Comparison of ENCODE assay signal across 24 mouse cellular contexts in the genomic region with DNA sequence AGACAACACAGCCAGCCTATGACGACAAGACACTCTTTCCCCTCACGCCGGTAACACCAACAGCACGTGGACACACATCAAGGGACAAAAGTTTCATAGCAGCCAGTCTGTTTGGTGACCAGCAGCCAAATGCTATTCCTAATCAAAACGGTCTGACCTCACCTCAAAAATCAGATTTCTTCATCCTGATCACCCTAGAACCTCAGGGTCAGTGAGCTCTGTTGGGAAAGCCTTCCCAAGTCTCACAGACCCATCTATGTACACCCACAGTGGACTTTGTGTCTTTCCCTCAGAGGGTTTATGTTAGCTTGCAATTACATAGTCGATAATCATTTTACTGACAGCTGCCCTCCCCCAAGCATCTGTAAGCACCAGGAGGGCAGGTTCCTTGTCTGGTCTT. TPM values are rescaled to one million over a fixed set of nuclear protein-coding genes. Genes with fewer than 3 reads are reported as not detected.
A peak's percentile ranks its signal among the peaks of the same experiment; 100 is the strongest.
DNase-seq lines count a peak whose midpoint lies in the region; TF ChIP-seq lines count a peak whose summit lies in the region.
"Had no signal": no experiment of that assay in that cellular context is flagged by ENCODE, and none has a peak within 500 bp of the region (broad histone marks: within the 10 kb centered on the region; RNA-seq: fewer than 3 reads in every experiment).

No protein-coding gene starts in this region.

- H3K79me2 ChIP-seq in liver, adult 2 months (ENCODE audit: control insufficient read depth, insufficient read depth, low read length) = no peaks in the 10 kb centered on the region

- DNase-seq in heart, adult 11 months = peak; percentile 34
- DNase-seq in heart, adult 8-10 months (ENCODE audit: low spot score) = no peak
- peak; percentile 97 for DNase-seq in liver, adult 2 months (ENCODE audit: extremely low read depth, low read depth, low spot score)
- DNase-seq in liver = no peak
- DNase-seq in large intestine, adult 2 months (ENCODE audit: low read depth, low spot score) = peak; percentile 11
- DNase-seq: adrenal gland, adult 8-10 months; adrenal gland, postnatal 14 days; adrenal gland, postnatal 36 days; B cell, adult 2 months; cerebellum, adult 11-12 months; cerebellum, adult 2 months; cerebellum, adult 9-10 months; cerebellum, postnatal 10 days; cerebellum, postnatal 25 days had no signal

- H3K27me3 ChIP-seq in liver, adult 2 months (ENCODE audit: control insufficient read depth, insufficient read depth, low read length) = peaks cover 6% of the 10 kb centered on the region; the same call in 1 of the 2 replicates
- H3K27me3 ChIP-seq: CH12.LX; forebrain, embryonic 15.5 days; Patski had no signal

- TF ChIP-seq CTCF in liver, adult 2 months (IDR thresholded peaks at IDR 0.05; ENCODE audit: low read depth, low read length) = no peak

- H3K36me3 ChIP-seq in liver, adult 2 months (ENCODE audit: control insufficient read depth, insufficient read depth, low read length) = no peaks in the 10 kb centered on the region
- H3K36me3 ChIP-seq: embryonic facial prominence, embryonic 10.5 days; embryonic facial prominence, embryonic 12.5 days; forebrain, embryonic 15.5 days; G1E had no signal

- peaks cover 4% of the 10 kb centered on the region for H3K4me1 ChIP-seq in liver, adult 2 months (ENCODE audit: control insufficient read depth, insufficient read depth, low read length)

- no peak overlapping the region for H3K9ac ChIP-seq in liver, adult 2 months (ENCODE audit: low read depth, low read length)
- H3K9ac ChIP-seq: embryonic facial prominence, embryonic 12.5 days; forebrain, embryonic 13.5 days; forebrain, embryonic 15.5 days had no signal

- H3K4me3 ChIP-seq in liver, adult 2 months (ENCODE audit: insufficient read depth, low read depth, low read length) = no peak overlapping the region
- H3K4me3 ChIP-seq: embryonic facial prominence, embryonic 10.5 days; embryonic facial prominence, embryonic 12.5 days; forebrain, embryonic 13.5 days; forebrain, embryonic 15.5 days had no signal

- no peak overlapping the region for H3K27ac ChIP-seq in liver, adult 2 months (replicated peaks; ENCODE audit: insufficient read depth, low read depth, low read length)
- H3K27ac ChIP-seq: embryonic facial prominence, embryonic 10.5 days; embryonic facial prominence, embryonic 12.5 days; forebrain, embryonic 13.5 days; forebrain, embryonic 15.5 days had no signal

- no peak for TF ChIP-seq POLR2A in liver, adult 2 months (IDR thresholded peaks at IDR 0.05; ENCODE audit: extremely low read depth, insufficient read depth, low read length)

- 27% methylated on average over 6 of the region's 6 CpGs for WGBS in liver, adult 2 months
- WGBS in large intestine, adult 2 months = 35% methylated on average over 6 of the region's 6 CpGs

RNA-seq across cellular contexts. Expression of gene Casr, which starts 2.4 kb away (rescaled TPM):
- total RNA-seq in heart, adult 8-10 months (2022) = under 1 TPM in 2 of 4 experiments, not detected in 2; 0.16 to 0.54 TPM
- total RNA-seq in liver, adult 2 months (2014; rRNA removed) = not detected in 2 replicates
- polyA plus RNA-seq in liver, adult 2 months (2012; rRNA removed) = not detected in 2 replicates
- polyA plus RNA-seq in large intestine, adult 2 months (2012; rRNA removed) = 0.03 and 0.04 TPM in 2 replicates
- total RNA-seq: adrenal gland, adult 18-20 months; adrenal gland, adult 8-10 months; adrenal gland, postnatal 14 days; adrenal gland, postnatal 36 days had no signal
- polyA plus RNA-seq: activated CD4-positive, CD25-positive, alpha-beta regulatory T cell, adult 4 months; CD4-positive, CD25-positive, alpha-beta regulatory T cell, adult 4 months; forebrain, embryonic 13.5 days; G1E had no signal

Comparison
In these comparisons a context has a peak if more than half of its experiments do, and no peak if none do; other contexts are left out.
1. DNase-seq: peak in heart, adult 11 months (single experiment), liver, adult 2 months (single experiment) and large intestine, adult 2 months (single experiment); none in heart, adult 8-10 months (single experiment) and liver (single experiment).